Mouse (Mus musculus) heart, adult 10 weeks (tissue): Measurements from ENCODE around the gene Zfp1. TPM values are rescaled to one million over a fixed set of nuclear protein-coding genes. Genes with fewer than 3 reads are reported as not detected.

Experiments used
- polyA plus RNA-seq: library from polyadenylated mRNA; stranded (reverse); fragments of 350-450 nt; fragmentation: Illumina TruSeq; extraction: RNeasy Lipid Tissue Mini Kit (QIAGEN cat#74804); gene quantifications from one replicate; pipeline ENCODE4 v1.2.3, GENCODE M21; 2014; ENCODE audit warnings: low read depth, low replicate concordance

Zfp1 gene
- 11.2 TPM for polyA plus RNA-seq

DNA sequence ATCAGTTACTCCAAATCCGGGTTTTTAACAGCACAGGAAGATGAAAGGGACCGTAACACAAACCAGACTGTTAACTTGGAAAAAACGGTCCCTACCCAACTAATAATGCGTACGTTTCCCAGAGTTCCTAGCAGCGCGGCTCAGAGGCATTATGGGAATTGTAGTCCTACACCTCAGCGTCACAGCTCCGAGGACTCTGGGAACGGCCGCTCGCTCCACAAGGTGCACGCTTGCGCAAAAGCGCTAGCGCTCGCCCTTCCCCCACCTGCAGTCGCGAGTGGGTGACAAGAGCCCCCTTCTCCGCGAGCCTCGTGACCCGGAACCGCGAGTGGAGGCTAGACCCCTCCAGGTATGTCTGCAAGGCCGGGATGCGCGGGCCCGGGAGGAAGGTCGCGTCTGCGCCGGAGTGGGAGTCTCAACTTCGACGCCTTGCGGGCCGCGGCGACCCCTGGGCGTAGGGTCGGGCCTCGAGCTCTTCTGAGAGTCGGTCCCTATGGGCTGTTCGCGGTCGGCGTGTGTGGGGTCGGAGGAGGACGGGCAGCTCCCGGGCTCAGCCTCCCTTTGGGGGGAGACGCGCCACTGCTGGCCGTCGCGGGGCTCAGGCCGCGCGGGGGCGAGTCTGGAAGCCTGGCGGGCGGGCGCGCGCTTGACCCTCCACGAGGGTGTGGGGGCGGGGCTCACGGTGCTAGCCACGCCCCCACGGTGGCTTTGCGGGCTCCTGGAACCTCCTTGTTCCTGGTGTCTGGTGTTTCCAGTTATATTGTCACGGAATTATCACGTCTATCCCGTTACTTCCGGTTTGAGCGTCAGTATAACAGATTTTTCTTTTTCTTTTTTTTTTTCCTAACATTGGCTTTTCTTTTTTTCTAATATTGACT, at the start of gene Zfp1:
Zfp1 (plus strand) TSS at position 138 of the 878 bp plus-strand sequence.

GRCm38 (mm10) chr8:111630105-111630521, 13.1 kb upstream of the Zfp1 start, which contains the start of gene Ldhd:
Ldhd (minus strand) TSS chr8:111630374.

DNA sequence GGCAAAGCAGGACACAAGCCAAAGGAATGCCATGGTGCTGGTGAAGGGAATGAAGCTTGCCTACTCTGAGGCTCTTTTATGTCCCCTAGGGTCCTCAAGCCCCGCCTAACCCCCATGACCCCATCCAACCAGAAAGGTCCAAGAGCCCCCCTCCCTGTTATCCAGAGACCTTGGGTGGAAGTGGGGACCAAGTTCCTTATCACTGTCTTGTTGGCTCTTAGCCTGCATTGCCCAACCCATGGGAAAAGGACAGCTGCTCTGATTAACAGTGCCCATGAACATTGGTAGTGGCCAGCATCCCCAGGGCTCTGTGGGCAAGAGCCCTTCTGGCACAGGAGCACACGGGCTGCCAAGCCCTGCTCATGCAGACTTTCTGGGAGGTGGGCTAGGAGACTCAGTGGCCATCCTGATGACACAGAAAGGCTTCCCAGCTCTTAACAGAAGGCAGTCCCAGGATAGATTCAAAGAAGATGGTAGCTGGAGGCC, 47.8 kb downstream of the Zfp1 start, which contains the start of gene Ctrb1:
Ctrb1 (minus strand) TSS at position 51 of the 486 bp plus-strand sequence.

Other genes with a start within 250 kb of the Zfp1 start
- not detected for gene Fa2h, start 249.6 kb upstream of the Zfp1 start, polyA plus RNA-seq
- 5.8 TPM for gene Wdr59, start 121.3 kb upstream of the Zfp1 start, polyA plus RNA-seq
- gene Znrf1, start 107.3 kb upstream of the Zfp1 start, polyA plus RNA-seq: 57.5 TPM
- gene Ldhd, start 13.0 kb upstream of the Zfp1 start, polyA plus RNA-seq: 48.5 TPM
- gene Ctrb1, start 47.6 kb downstream of the Zfp1 start, polyA plus RNA-seq: not detected
- gene Bcar1, start 100.4 kb downstream of the Zfp1 start, polyA plus RNA-seq: 14.6 TPM
- gene Cfdp1, start 210.9 kb downstream of the Zfp1 start, polyA plus RNA-seq: 55.0 TPM
- 2.2 TPM for gene Tmem170, start 233.3 kb downstream of the Zfp1 start, polyA plus RNA-seq